Mouse (Mus musculus) heart, adult 2 months (tissue): ENCODE measurements around the gene Creld1.

ENCODE experiments used
- CTCF ChIP-seq: fragments of 200-600 bp; IDR thresholded peaks from 2 replicates; pipeline ENCODE4 v1.8.1; 2022; ENCODE audit warnings: antibody characterized with exemption, mild to moderate bottlenecking, moderate library complexity
- POLR2A ChIP-seq: fragments of 200-500 bp; IDR thresholded peaks from 2 replicates; pipeline ENCODE4 v1.6.1; 2011; ENCODE audit warnings: mild to moderate bottlenecking, low read depth, low read length, control low read depth; ENCODE audit not compliant: insufficient read depth

DNA sequence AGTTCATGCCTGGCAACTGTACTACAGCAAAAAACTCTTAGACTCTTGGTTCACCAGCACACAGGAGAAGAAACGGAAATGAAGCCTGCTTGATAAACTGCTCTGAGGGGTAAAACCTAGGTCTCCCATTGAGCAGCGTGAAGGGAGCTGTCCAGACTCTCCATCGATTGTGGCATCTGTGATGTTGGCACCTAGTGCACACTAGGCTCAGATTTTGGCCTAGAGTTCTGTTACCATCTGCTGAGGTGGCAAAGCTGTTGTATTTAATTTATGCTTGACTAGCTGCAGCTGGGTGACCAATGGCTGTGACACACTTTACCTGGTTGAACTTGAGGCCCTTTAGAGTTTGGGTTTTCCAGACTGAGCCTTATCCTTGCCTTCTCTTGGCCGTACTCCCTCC, 35.5 kb upstream of the Creld1 start:
- no peak for TF ChIP-seq CTCF
- no peak for TF ChIP-seq POLR2A
